Mouse (Mus musculus): ENCODE measurements around the gene Prkag3.

GRCm38 (mm10) chr1:74791249-74791648 lies 42.2 kb upstream of the Prkag3 start, which contains the start of gene Wnt10a:
- TF ChIP-seq CTCF (IDR thresholded peaks at IDR 0.05; ENCODE audit: low read depth) (no peak), EP300 (IDR thresholded peaks at IDR 0.05; ENCODE audit: low read depth) (no peak)
